Mouse (Mus musculus): ENCODE measurements around the gene Asxl2. TPM values are rescaled to one million over a fixed set of nuclear protein-coding genes. Genes with fewer than 3 reads are reported as not detected.
"Not testable (repeated sequence)": the region's sequence is repeated elsewhere in the genome, so short reads cannot be mapped to it uniquely, and the experiment has no call there.

Gene Asxl2
- polyA plus RNA-seq, 1 experiment, result 7.0 TPM

GRCm38 (mm10) chr12:3518665-3519297, 92.1 kb downstream of the Asxl2 start:
- no peaks in the 10 kb centered on the region for H3K79me2 ChIP-seq (ENCODE audit: control insufficient read depth, insufficient read depth)
- H3K4me2 ChIP-seq (ENCODE audit: low read depth), result no peak overlapping the region
- no peaks in the 10 kb centered on the region for H3K36me3 ChIP-seq (ENCODE audit: control insufficient read depth, insufficient read depth)
- TF ChIP-seq POLR2A (IDR thresholded peaks at IDR 0.05; ENCODE audit: insufficient read length, low read depth), result no peak
- TF ChIP-seq TCF3 (IDR thresholded peaks at IDR 0.05; ENCODE audit: insufficient read length, low read depth), result no peak
- no peak for TF ChIP-seq TCF12 (IDR thresholded peaks at IDR 0.05; ENCODE audit: insufficient read depth, poor library complexity, severe bottlenecking)
- TF ChIP-seq SRF (IDR thresholded peaks at IDR 0.05; ENCODE audit: control insufficient read depth, insufficient read length, low read depth), result no peak
- no peak for TF ChIP-seq MYOD1 (IDR thresholded peaks at IDR 0.05; ENCODE audit: control insufficient read depth in 1 of 3, insufficient read length in 2 of 3, low read depth in 2 of 3)
- no peak for TF ChIP-seq MAX (IDR thresholded peaks at IDR 0.05; ENCODE audit: low read depth)
- no peak for TF ChIP-seq MYOG (IDR thresholded peaks at IDR 0.05; ENCODE audit: control insufficient read depth in 1 of 3, insufficient read depth in 1 of 3, insufficient read length in 2 of 3, low read depth in 2 of 3)
- TF ChIP-seq CEBPB (IDR thresholded peaks at IDR 0.05; ENCODE audit: insufficient read depth, poor library complexity, severe bottlenecking), result no peak
- TF ChIP-seq POLR2AphosphoS2 (IDR thresholded peaks at IDR 0.05; ENCODE audit: insufficient read length, low read depth), result no peak
- no peak for TF ChIP-seq USF1 (IDR thresholded peaks at IDR 0.05; ENCODE audit: low read depth)
- TF ChIP-seq REST (IDR thresholded peaks at IDR 0.05; ENCODE audit: insufficient read depth, insufficient read length), result no peak
- no peak overlapping the region for H3ac ChIP-seq (ENCODE audit: control insufficient read depth, insufficient read length)
- no peak overlapping the region for H3K4me3 ChIP-seq
- no peaks in the 10 kb centered on the region for H3K27me3 ChIP-seq (ENCODE audit: control insufficient read depth, insufficient read depth, insufficient read length)

GRCm38 (mm10) chr12:3521806-3522205, 95.1 kb downstream of the Asxl2 start:
- not testable (repeated sequence) for H3K36me3 ChIP-seq (ENCODE audit: control insufficient read depth, insufficient read depth); H3K79me2 ChIP-seq (ENCODE audit: control insufficient read depth, insufficient read depth); H3K4me3 ChIP-seq; H3K4me2 ChIP-seq (ENCODE audit: low read depth); H3ac ChIP-seq (ENCODE audit: control insufficient read depth, insufficient read length); H3K27me3 ChIP-seq (ENCODE audit: control insufficient read depth, insufficient read depth, insufficient read length)

- Histone ChIP-seq H3K4me2 (ENCODE audit: low read depth) (no peak overlapping the region), H3K27me3 (ENCODE audit: control insufficient read depth, insufficient read depth, insufficient read length) (no peaks in the 10 kb centered on the region), H3K4me3 (no peak overlapping the region), H3K36me3 (ENCODE audit: control insufficient read depth, insufficient read depth) (no peaks in the 10 kb centered on the region), H3K79me2 (ENCODE audit: control insufficient read depth, insufficient read depth) (no peaks in the 10 kb centered on the region), H3ac (ENCODE audit: control insufficient read depth, insufficient read length) (no peak overlapping the region)
- no peak for TF ChIP-seq E2F4 (IDR thresholded peaks at IDR 0.05; ENCODE audit: insufficient read depth)
- no peak for TF ChIP-seq TCF3 (IDR thresholded peaks at IDR 0.05; ENCODE audit: insufficient read length, low read depth)
- TF ChIP-seq SRF (IDR thresholded peaks at IDR 0.05; ENCODE audit: control insufficient read depth, insufficient read length, low read depth), result no peak
- no peak for TF ChIP-seq REST (IDR thresholded peaks at IDR 0.05; ENCODE audit: insufficient read depth, insufficient read length)
- TF ChIP-seq POLR2AphosphoS2 (IDR thresholded peaks at IDR 0.05; ENCODE audit: insufficient read length, low read depth), result no peak
- no peak for TF ChIP-seq MYOG (IDR thresholded peaks at IDR 0.05; ENCODE audit: control insufficient read depth in 1 of 3, insufficient read depth in 1 of 3, insufficient read length in 2 of 3, low read depth in 2 of 3)
- TF ChIP-seq USF1 (IDR thresholded peaks at IDR 0.05; ENCODE audit: low read depth), result no peak
- TF ChIP-seq POLR2A (IDR thresholded peaks at IDR 0.05; ENCODE audit: insufficient read length, low read depth), result no peak
- TF ChIP-seq MAX (IDR thresholded peaks at IDR 0.05; ENCODE audit: low read depth), result no peak
- no peak for TF ChIP-seq MYOD1 (IDR thresholded peaks at IDR 0.05; ENCODE audit: control insufficient read depth in 1 of 3, insufficient read length in 2 of 3, low read depth in 2 of 3)
- no peak for TF ChIP-seq CEBPB (IDR thresholded peaks at IDR 0.05; ENCODE audit: insufficient read depth, poor library complexity, severe bottlenecking)
- no peak for TF ChIP-seq TCF12 (IDR thresholded peaks at IDR 0.05; ENCODE audit: insufficient read depth, poor library complexity, severe bottlenecking)
Measured at GRCm38 (mm10) chr12:3525536-3525935, 98.9 kb downstream of the Asxl2 start.

- H3K4me3 ChIP-seq; H3K79me2 ChIP-seq (ENCODE audit: control insufficient read depth, insufficient read depth); H3ac ChIP-seq (ENCODE audit: control insufficient read depth, insufficient read length); H3K36me3 ChIP-seq (ENCODE audit: control insufficient read depth, insufficient read depth); H3K4me2 ChIP-seq (ENCODE audit: low read depth); H3K27me3 ChIP-seq (ENCODE audit: control insufficient read depth, insufficient read depth, insufficient read length): not testable (repeated sequence)
Measured at GRCm38 (mm10) chr12:3535446-3535845, 108.8 kb downstream of the Asxl2 start.

- no peaks in the 10 kb centered on the region for H3K36me3 ChIP-seq (ENCODE audit: control insufficient read depth, insufficient read depth)
- no peak overlapping the region for H3K4me3 ChIP-seq
- no peak overlapping the region for H3K4me2 ChIP-seq (ENCODE audit: low read depth)
- no peaks in the 10 kb centered on the region for H3K79me2 ChIP-seq (ENCODE audit: control insufficient read depth, insufficient read depth)
- TF ChIP-seq MYOD1 (IDR thresholded peaks at IDR 0.05; ENCODE audit: control insufficient read depth in 1 of 3, insufficient read length in 2 of 3, low read depth in 2 of 3) (no peak), MAX (IDR thresholded peaks at IDR 0.05; ENCODE audit: low read depth) (no peak), SRF (IDR thresholded peaks at IDR 0.05; ENCODE audit: control insufficient read depth, insufficient read length, low read depth) (no peak), TCF3 (IDR thresholded peaks at IDR 0.05; ENCODE audit: insufficient read length, low read depth) (no peak), POLR2A (IDR thresholded peaks at IDR 0.05; ENCODE audit: insufficient read length, low read depth) (no peak), MYOG (IDR thresholded peaks at IDR 0.05; ENCODE audit: control insufficient read depth in 1 of 3, insufficient read depth in 1 of 3, insufficient read length in 2 of 3, low read depth in 2 of 3) (no peak), USF1 (IDR thresholded peaks at IDR 0.05; ENCODE audit: low read depth) (no peak), TCF12 (IDR thresholded peaks at IDR 0.05; ENCODE audit: insufficient read depth, poor library complexity, severe bottlenecking) (no peak), REST (IDR thresholded peaks at IDR 0.05; ENCODE audit: insufficient read depth, insufficient read length) (no peak), POLR2AphosphoS2 (IDR thresholded peaks at IDR 0.05; ENCODE audit: insufficient read length, low read depth) (no peak), CEBPB (IDR thresholded peaks at IDR 0.05; ENCODE audit: insufficient read depth, poor library complexity, severe bottlenecking) (no peak), E2F4 (IDR thresholded peaks at IDR 0.05; ENCODE audit: insufficient read depth) (no peak)
- H3ac ChIP-seq (ENCODE audit: control insufficient read depth, insufficient read length), result no peak overlapping the region
- no peaks in the 10 kb centered on the region for H3K27me3 ChIP-seq (ENCODE audit: control insufficient read depth, insufficient read depth, insufficient read length)
Measured at GRCm38 (mm10) chr12:3537616-3538015, 111.0 kb downstream of the Asxl2 start.
